ENCODE assay signal across 10 mouse cellular contexts in genomic region chr19:40307550-40307949, GRCm38 (mm10). TPM values are rescaled to one million over a fixed set of nuclear protein-coding genes. Genes with fewer than 3 reads are reported as not detected.
A peak's percentile ranks its signal among the peaks of the same experiment; 100 is the strongest.
DNase-seq lines count a peak whose midpoint lies in the region; ATAC-seq lines count a peak whose summit lies in the region.
"Had no signal": no experiment of that assay in that cellular context is flagged by ENCODE, and none has a peak within 500 bp of the region (broad histone marks: within the 10 kb centered on the region; RNA-seq: fewer than 3 reads in every experiment).

No protein-coding gene starts in this region.

- H3K4me1 ChIP-seq in hindbrain, embryonic 14.5 days (replicated peaks; ENCODE audit: control insufficient read depth, insufficient read depth, low read length), result no peaks in the 10 kb centered on the region
- H3K4me1 ChIP-seq: limb, embryonic 10.5 days had no signal

- no peaks in the 10 kb centered on the region for H3K27me3 ChIP-seq in hindbrain, embryonic 14.5 days (ENCODE audit: control insufficient read depth, insufficient read depth, low read length)

- no peaks in the 10 kb centered on the region for H3K9me3 ChIP-seq in hindbrain, embryonic 14.5 days (ENCODE audit: control insufficient read depth, low read length)
- H3K9me3 ChIP-seq: limb, embryonic 10.5 days had no signal

- H3K36me3 ChIP-seq in hindbrain, embryonic 14.5 days (replicated peaks; ENCODE audit: control insufficient read depth, insufficient read depth), result peaks cover 41% of the 10 kb centered on the region
- H3K36me3 ChIP-seq: limb, embryonic 10.5 days had no signal

- H3K9ac ChIP-seq in hindbrain, embryonic 14.5 days, result no peak overlapping the region

- peak; percentile 44 for DNase-seq in gastrocnemius, adult 18-20 months (ENCODE audit: low spot score)
- DNase-seq in gastrocnemius, adult 8-10 months (ENCODE audit: low spot score in 2 of 2), result no peak
- peak; percentile 52 for DNase-seq in 3T3-L1 (ENCODE audit: low read depth, low spot score)
- peak; percentile 35 for DNase-seq in cerebellum, adult 8-10 months
- peak; percentile 43 to 44 for DNase-seq in heart, postnatal 14 days
- DNase-seq in hindbrain, embryonic 14.5 days (ENCODE audit: low spot score), result no peak
- no peak for DNase-seq in thymus, postnatal 10 days (ENCODE audit: low spot score in 2 of 2)
- DNase-seq in kidney, adult 18-20 months, result no peak
- DNase-seq: lung, postnatal 14 days had no signal

- no peak overlapping the region for H3K4me3 ChIP-seq in hindbrain, embryonic 14.5 days (replicated peaks; ENCODE audit: low read length)
- H3K4me3 ChIP-seq: limb, embryonic 10.5 days had no signal

- intact Hi-C loops in heart, postnatal 14 days (cut with DNase I), result no loop called here

- H3K27ac ChIP-seq in hindbrain, embryonic 14.5 days, result no peak overlapping the region
- H3K27ac ChIP-seq: limb, embryonic 10.5 days had no signal

- no peak overlapping the region for H3K4me2 ChIP-seq in hindbrain, embryonic 14.5 days (replicated peaks)

- WGBS in hindbrain, embryonic 14.5 days, result 94% methylated on average over 7 of the region's 7 CpGs

- ATAC-seq in hindbrain, embryonic 14.5 days (ENCODE audit: low FRiP score), result no peak

RNA-seq across cellular contexts. Expression of gene Pdlim1, which starts 35.9 kb away (rescaled TPM):
- total RNA-seq in gastrocnemius, adult 18-20 months (2021), result 100 to 1,000 TPM; 101 to 168 TPM
- total RNA-seq in gastrocnemius, adult 8-10 months (2022), result 10 to 100 TPM; 81.4 to 93.4 (median 89.9) TPM
- 100 to 1,000 TPM; 143 to 187 TPM for total RNA-seq in heart, postnatal 14 days (2021)
- polyA plus RNA-seq in hindbrain, embryonic 14.5 days (2014; fragmentation: Nextera tagmentation; extraction: Ambion mirVana), result 9.0 and 9.4 TPM in 2 replicates

Comparison
In these comparisons a context has a peak if more than half of its experiments do, and no peak if none do; other contexts are left out.
1. DNase-seq: peak in gastrocnemius, adult 18-20 months (single experiment), 3T3-L1 (single experiment), cerebellum, adult 8-10 months (single experiment) and heart, postnatal 14 days (2 of 2); none in gastrocnemius, adult 8-10 months (0 of 2), hindbrain, embryonic 14.5 days (single experiment), thymus, postnatal 10 days (0 of 2) and kidney, adult 18-20 months (single experiment).